Mouse (Mus musculus): Measurements from ENCODE around the gene Bdkrb2.

DNA sequence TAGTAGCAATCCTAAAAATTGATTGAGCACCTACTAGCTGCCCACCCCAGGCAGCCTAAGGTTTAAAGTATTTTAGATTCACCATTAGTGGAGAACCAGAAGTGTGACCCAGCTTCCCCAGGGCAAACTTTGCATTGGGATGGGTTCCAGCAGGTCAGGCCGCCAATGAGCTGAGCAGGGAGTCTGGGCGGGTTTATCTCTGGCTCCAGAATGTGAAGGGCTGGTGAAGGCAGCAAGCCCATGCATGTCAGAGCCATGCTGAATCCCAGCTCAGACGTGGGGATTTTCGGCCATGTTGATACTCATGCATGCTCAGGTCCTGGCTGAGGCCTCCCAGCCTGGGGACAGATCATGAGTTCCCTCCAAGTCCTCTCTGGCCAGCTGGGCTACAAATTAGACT is 11.3 kb downstream of the Bdkrb2 start:
- TF ChIP-seq CTCF (IDR thresholded peaks at IDR 0.05) (no peak), EP300 (IDR thresholded peaks at IDR 0.05; ENCODE audit: insufficient read depth, low read depth, low read length) (no peak), POLR2A (IDR thresholded peaks at IDR 0.05; ENCODE audit: insufficient read depth, low read depth, low read length) (no peak)

Measured in heart, adult 2 months (tissue).